In genomic region chr7:30909773-30910172, GRCm38 (mm10) we compare ENCODE assay signal across 33 mouse cellular contexts. TPM values are rescaled to one million over a fixed set of nuclear protein-coding genes. Genes with fewer than 3 reads are reported as not detected.
A peak's percentile ranks its signal among the peaks of the same experiment; 100 is the strongest.
DNase-seq lines count a peak whose midpoint lies in the region; ATAC-seq lines count a peak whose summit lies in the region.
"Had no signal": no experiment of that assay in that cellular context is flagged by ENCODE, and none has a peak within 500 bp of the region (broad histone marks: within the 10 kb centered on the region; RNA-seq: fewer than 3 reads in every experiment).

No protein-coding gene starts in this region.

- no peak overlapping the region for H3K4me2 ChIP-seq in embryonic facial prominence, embryonic 15.5 days (replicated peaks)

- no peak overlapping the region for H3K4me3 ChIP-seq in embryonic facial prominence, embryonic 15.5 days (replicated peaks)
- H3K4me3 ChIP-seq in embryonic facial prominence, embryonic 10.5 days: no peak overlapping the region
- H3K4me3 ChIP-seq: embryonic facial prominence, embryonic 12.5 days; neural tube, embryonic 13.5 days had no signal

- no peaks in the 10 kb centered on the region for H3K27me3 ChIP-seq in embryonic facial prominence, embryonic 15.5 days
- peaks cover 9% of the 10 kb centered on the region for H3K27me3 ChIP-seq in embryonic facial prominence, embryonic 10.5 days (replicated peaks; ENCODE audit: low read depth, poor library complexity, severe bottlenecking)

- no peaks in the 10 kb centered on the region for H3K9me3 ChIP-seq in embryonic facial prominence, embryonic 15.5 days (replicated peaks)
- no peaks in the 10 kb centered on the region for H3K9me3 ChIP-seq in embryonic facial prominence, embryonic 10.5 days
- H3K9me3 ChIP-seq: embryonic facial prominence, embryonic 12.5 days; forebrain, embryonic 10.5 days; neural tube, embryonic 13.5 days had no signal

- peaks cover 17% of the 10 kb centered on the region; the same call in 1 of the 2 replicates for H3K4me1 ChIP-seq in embryonic facial prominence, embryonic 15.5 days
- peaks cover 21% of the 10 kb centered on the region for H3K4me1 ChIP-seq in embryonic facial prominence, embryonic 10.5 days

- no peaks in the 10 kb centered on the region for H3K36me3 ChIP-seq in embryonic facial prominence, embryonic 15.5 days
- no peaks in the 10 kb centered on the region for H3K36me3 ChIP-seq in embryonic facial prominence, embryonic 10.5 days (replicated peaks)
- H3K36me3 ChIP-seq: embryonic facial prominence, embryonic 12.5 days; forebrain, embryonic 10.5 days; neural tube, embryonic 13.5 days had no signal

- no peak overlapping the region for H3K27ac ChIP-seq in embryonic facial prominence, embryonic 15.5 days (replicated peaks)
- H3K27ac ChIP-seq in embryonic facial prominence, embryonic 10.5 days (replicated peaks): no peak overlapping the region
- H3K27ac ChIP-seq: embryonic facial prominence, embryonic 12.5 days; forebrain, embryonic 10.5 days; hindbrain, postnatal 0 days; neural tube, embryonic 13.5 days had no signal

- 68% methylated on average over 6 of the region's 6 CpGs for WGBS in embryonic facial prominence, embryonic 15.5 days
- 81% methylated on average over 6 of the region's 6 CpGs for WGBS in embryonic facial prominence, embryonic 10.5 days

- peak; percentile 49; the same call in 1 of the 2 replicates for ATAC-seq in embryonic facial prominence, embryonic 15.5 days (ENCODE audit: insufficient number of reproducible peaks, low FRiP score, low TSS enrichment, low read depth)
- ATAC-seq: activated CD4-positive, CD25-positive, alpha-beta regulatory T cell, adult 4 months; CD4-positive, CD25-positive, alpha-beta regulatory T cell, adult 4 months had no signal

- H3K9ac ChIP-seq in embryonic facial prominence, embryonic 15.5 days: no peak overlapping the region
- H3K9ac ChIP-seq: embryonic facial prominence, embryonic 12.5 days; forebrain, postnatal 0 days; lung, embryonic 14.5 days; neural tube, embryonic 13.5 days had no signal

- no peak for DNase-seq in embryonic facial prominence, embryonic 10.5 days (ENCODE audit: low spot score)
- peak; percentile 21 to 31 for DNase-seq in CD8-positive naive resting alpha-beta T cell, adult 2 months (ENCODE audit: low read depth in 2 of 2, low spot score in 2 of 2)
- peak; percentile 47 for DNase-seq in induced T-regulatory cell, adult 2 months (ENCODE audit: low read depth)
- peak; percentile 24 for DNase-seq in naive thymus-derived CD4-positive, alpha-beta T cell, adult 2 months (ENCODE audit: low read depth)
- no peak for DNase-seq in B cell, adult 2 months
- DNase-seq in cerebellum, adult 8-10 months: no peak
- DNase-seq in right cerebral cortex, postnatal 10 days (ENCODE audit: low spot score in 2 of 2): no peak
- DNase-seq: adrenal gland, adult 2 months; adrenal gland, postnatal 36 days; cerebellum, adult 2 months; cerebellum, postnatal 25 days; forebrain, postnatal 0 days; heart, postnatal 14 days; kidney, adult 11 months; kidney, postnatal 14 days; lung, embryonic 14.5 days; lung, postnatal 14 days; right cerebral cortex, postnatal 14 days had no signal

RNA-seq across cellular contexts. Expression of gene Mag, which starts 4.9 kb away (rescaled TPM):
- polyA plus RNA-seq in embryonic facial prominence, embryonic 15.5 days (2015; fragmentation: Nextera tagmentation; extraction: Ambion mirVana): 1.00 and 1.4 TPM in 2 replicates
- polyA plus RNA-seq in embryonic facial prominence, embryonic 10.5 days (2016; fragmentation: Nextera tagmentation; extraction: Ambion mirVana): 0.32 and 0.39 TPM in 2 replicates
- polyA plus RNA-seq: activated CD4-positive, CD25-positive, alpha-beta regulatory T cell, adult 4 months; CD4-positive, CD25-positive, alpha-beta regulatory T cell, adult 4 months; heart, embryonic 14.5 days had no signal

RNA-seq across cellular contexts. Expression of gene Hamp2, which starts 14.7 kb away (rescaled TPM):
- 0.93 TPM in 1 of 2 replicates, not detected in the other for polyA plus RNA-seq in embryonic facial prominence, embryonic 15.5 days (2015; fragmentation: Nextera tagmentation; extraction: Ambion mirVana)
- not detected in 2 replicates for polyA plus RNA-seq in embryonic facial prominence, embryonic 10.5 days (2016; fragmentation: Nextera tagmentation; extraction: Ambion mirVana)
- polyA plus RNA-seq: activated CD4-positive, CD25-positive, alpha-beta regulatory T cell, adult 4 months; CD4-positive, CD25-positive, alpha-beta regulatory T cell, adult 4 months; cerebellum, adult 2 months; embryonic facial prominence, embryonic 12.5 days; forebrain, embryonic 10.5 days; forebrain, postnatal 0 days; heart, embryonic 14.5 days; hindbrain, embryonic 11.5 days; hindbrain, postnatal 0 days; kidney, embryonic 14.5 days; limb, embryonic 11.5 days; lung, embryonic 14.5 days; midbrain, embryonic 11.5 days; midbrain, embryonic 16.5 days; neural tube, embryonic 13.5 days; stomach, embryonic 14.5 days had no signal

RNA-seq across cellular contexts. Expression of gene Cd22, which starts 29.6 kb away (rescaled TPM):
- 0.11 and 0.20 TPM in 2 replicates for polyA plus RNA-seq in embryonic facial prominence, embryonic 15.5 days (2015; fragmentation: Nextera tagmentation; extraction: Ambion mirVana)
- 0.08 and 0.27 TPM in 2 replicates for polyA plus RNA-seq in embryonic facial prominence, embryonic 10.5 days (2016; fragmentation: Nextera tagmentation; extraction: Ambion mirVana)
- polyA plus RNA-seq: forebrain, embryonic 10.5 days; forebrain, postnatal 0 days; heart, embryonic 14.5 days; hindbrain, embryonic 11.5 days; limb, embryonic 11.5 days; midbrain, embryonic 11.5 days; midbrain, embryonic 16.5 days had no signal

RNA-seq across cellular contexts. Expression of gene Hamp, which starts 34.1 kb away (rescaled TPM):
- not detected in 2 replicates for polyA plus RNA-seq in embryonic facial prominence, embryonic 15.5 days (2015; fragmentation: Nextera tagmentation; extraction: Ambion mirVana)
- not detected in 2 replicates for polyA plus RNA-seq in embryonic facial prominence, embryonic 10.5 days (2016; fragmentation: Nextera tagmentation; extraction: Ambion mirVana)
- polyA plus RNA-seq: activated CD4-positive, CD25-positive, alpha-beta regulatory T cell, adult 4 months; CD4-positive, CD25-positive, alpha-beta regulatory T cell, adult 4 months; cerebellum, adult 2 months; embryonic facial prominence, embryonic 12.5 days; forebrain, embryonic 10.5 days; forebrain, postnatal 0 days; heart, embryonic 14.5 days; hindbrain, embryonic 11.5 days; hindbrain, postnatal 0 days; kidney, embryonic 14.5 days; limb, embryonic 11.5 days; lung, embryonic 14.5 days; midbrain, embryonic 16.5 days; neural tube, embryonic 13.5 days; stomach, embryonic 14.5 days; testis, adult 2 months had no signal

RNA-seq across cellular contexts. Expression of gene Usf2, which starts 46.8 kb away (rescaled TPM):
- polyA plus RNA-seq in embryonic facial prominence, embryonic 15.5 days (2015; fragmentation: Nextera tagmentation; extraction: Ambion mirVana): 23.3 and 25.0 TPM in 2 replicates
- polyA plus RNA-seq in embryonic facial prominence, embryonic 10.5 days (2016; fragmentation: Nextera tagmentation; extraction: Ambion mirVana): 25.1 and 29.6 TPM in 2 replicates

Comparison
In these comparisons a context has a peak if more than half of its experiments do, and no peak if none do; other contexts are left out.
1. DNase-seq: peak in CD8-positive naive resting alpha-beta T cell, adult 2 months (2 of 2), induced T-regulatory cell, adult 2 months (single experiment) and naive thymus-derived CD4-positive, alpha-beta T cell, adult 2 months (single experiment); none in embryonic facial prominence, embryonic 10.5 days (single experiment), B cell, adult 2 months (0 of 2), cerebellum, adult 8-10 months (single experiment) and right cerebral cortex, postnatal 10 days (0 of 2).